Mouse (Mus musculus) stomach, postnatal 0 days (tissue): ENCODE data around the gene Yeats2.
A peak's percentile ranks its signal among the peaks of the same experiment; 100 is the strongest.

Source experiments
- CTCF ChIP-seq: IDR thresholded peaks from 2 replicates; pipeline ENCODE4 v1.5.1; 2016; ENCODE audit warnings: antibody characterized with exemption, low read depth, mild to moderate bottlenecking, moderate library complexity
- EP300 ChIP-seq: optimal IDR thresholded peaks from 2 replicates; pipeline ENCODE3; 2016; ENCODE audit warnings: antibody characterized with exemption

- TF ChIP-seq EP300, result no peak
- TF ChIP-seq CTCF, result peak; percentile 36
Measured at GRCm38 (mm10) chr16:20098866-20099629, 41.8 kb upstream of the Yeats2 start.
